Comparison of ENCODE assay signal across 20 mouse cellular contexts in the genomic region with DNA sequence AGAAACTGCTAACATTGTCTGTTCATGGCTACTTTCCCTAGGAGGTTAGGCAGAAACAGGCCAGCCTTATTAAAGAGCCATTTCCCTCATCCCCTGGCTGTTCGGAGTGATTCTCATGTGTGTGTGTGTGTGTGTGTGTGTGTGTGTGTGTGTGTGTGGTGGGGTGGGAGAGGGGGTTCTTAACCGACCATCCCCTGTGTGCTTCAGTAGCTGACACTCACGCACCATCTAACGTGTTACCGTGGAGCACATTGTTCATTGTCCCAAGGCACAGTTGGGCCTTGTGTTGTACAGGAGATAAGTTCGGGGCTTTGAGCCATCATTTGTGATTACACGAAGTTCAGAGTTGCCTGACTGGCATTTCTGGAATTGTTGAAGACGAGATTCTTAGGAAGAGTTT.
DNase-seq lines count a peak whose midpoint lies in the region; ATAC-seq and TF ChIP-seq lines count a peak whose summit lies in the region.
"Had no signal": no experiment of that assay in that cellular context is flagged by ENCODE, and none has a peak within 500 bp of the region (broad histone marks: within the 10 kb centered on the region; RNA-seq: fewer than 3 reads in every experiment).

No protein-coding gene starts in this region.

- H3K27ac ChIP-seq in heart, adult 2 months = no peak overlapping the region
- H3K27ac ChIP-seq in neural tube, embryonic 15.5 days (replicated peaks) = no peak overlapping the region
- no peak overlapping the region for H3K27ac ChIP-seq in midbrain, embryonic 16.5 days (ENCODE audit: low read length)
- no peak overlapping the region for H3K27ac ChIP-seq in liver, postnatal 0 days (ENCODE audit: low read depth)
- H3K27ac ChIP-seq: forebrain, embryonic 15.5 days; macrophage had no signal

- TF ChIP-seq POLR2A in heart, adult 2 months (IDR thresholded peaks at IDR 0.05; ENCODE audit: insufficient read depth, low read depth, low read length) = no peak

- WGBS in heart, adult 2 months = 49% methylated on average over 8 of the region's 8 CpGs
- 27% methylated on average over 8 of the region's 8 CpGs for WGBS in neural tube, embryonic 15.5 days
- 22% methylated on average over 8 of the region's 8 CpGs for WGBS in midbrain, embryonic 16.5 days
- WGBS in liver, postnatal 0 days (ENCODE audit: insufficient replicate concordance) = 70% methylated on average over 8 of the region's 8 CpGs

- no peak for TF ChIP-seq EP300 in heart, adult 2 months (IDR thresholded peaks at IDR 0.05; ENCODE audit: insufficient read depth, low read depth, low read length)
- no peak for TF ChIP-seq EP300 in liver, postnatal 0 days (IDR thresholded peaks at IDR 0.05; ENCODE audit: low read depth)

- no peaks in the 10 kb centered on the region for H3K36me3 ChIP-seq in heart, adult 2 months (ENCODE audit: control insufficient read depth, insufficient read depth, low read length)
- no peaks in the 10 kb centered on the region for H3K36me3 ChIP-seq in neural tube, embryonic 15.5 days
- no peaks in the 10 kb centered on the region for H3K36me3 ChIP-seq in midbrain, embryonic 16.5 days (ENCODE audit: control insufficient read depth, insufficient read depth, low read length)
- H3K36me3 ChIP-seq in liver, postnatal 0 days (replicated peaks; ENCODE audit: insufficient read depth, low read length) = no peaks in the 10 kb centered on the region
- H3K36me3 ChIP-seq: forebrain, embryonic 15.5 days had no signal

- H3K4me1 ChIP-seq in heart, adult 2 months (ENCODE audit: control insufficient read depth, insufficient read depth, low read length) = no peaks in the 10 kb centered on the region
- H3K4me1 ChIP-seq in neural tube, embryonic 15.5 days = peaks cover 10% of the 10 kb centered on the region; the same call in 1 of the 2 replicates
- H3K4me1 ChIP-seq in midbrain, embryonic 16.5 days (ENCODE audit: control insufficient read depth, insufficient read depth, low read length) = peaks cover 8% of the 10 kb centered on the region; the same call in 1 of the 2 replicates
- no peaks in the 10 kb centered on the region for H3K4me1 ChIP-seq in liver, postnatal 0 days (ENCODE audit: insufficient read depth)

- H3K9ac ChIP-seq in heart, adult 2 months (ENCODE audit: low read depth, low read length) = no peak overlapping the region
- H3K9ac ChIP-seq in neural tube, embryonic 15.5 days (replicated peaks) = no peak overlapping the region
- H3K9ac ChIP-seq in midbrain, embryonic 16.5 days (ENCODE audit: low read depth, low read length) = no peak overlapping the region
- H3K9ac ChIP-seq in liver, postnatal 0 days (replicated peaks) = no peak overlapping the region
- H3K9ac ChIP-seq: forebrain, embryonic 15.5 days had no signal

- no peaks in the 10 kb centered on the region for H3K27me3 ChIP-seq in heart, adult 2 months (ENCODE audit: control insufficient read depth, insufficient read depth, low read length)
- H3K27me3 ChIP-seq in neural tube, embryonic 15.5 days (replicated peaks) = no peaks in the 10 kb centered on the region
- no peaks in the 10 kb centered on the region for H3K27me3 ChIP-seq in midbrain, embryonic 16.5 days (ENCODE audit: control insufficient read depth, insufficient read depth, low read depth, low read length)
- H3K27me3 ChIP-seq in liver, postnatal 0 days (ENCODE audit: insufficient read depth, low read length) = no peaks in the 10 kb centered on the region
- H3K27me3 ChIP-seq: forebrain, embryonic 15.5 days; Patski had no signal

- no peak for ATAC-seq in neural tube, embryonic 15.5 days (ENCODE audit: low FRiP score)
- ATAC-seq in midbrain, embryonic 16.5 days = peak; percentile 45; the same call in 1 of the 2 replicates
- ATAC-seq in liver, postnatal 0 days = no peak
- ATAC-seq: forebrain, embryonic 15.5 days; inflammation-experienced regulatory T-cells, adult 6 months; Patski had no signal

- intact Hi-C loops in heart, adult 2 months (cut with DNase I) = no loop called here

- no peak overlapping the region for H3K4me2 ChIP-seq in neural tube, embryonic 15.5 days
- H3K4me2 ChIP-seq in midbrain, embryonic 16.5 days (ENCODE audit: low read length) = no peak overlapping the region
- no peak overlapping the region for H3K4me2 ChIP-seq in liver, postnatal 0 days (ENCODE audit: low read depth, low read length)
- H3K4me2 ChIP-seq: forebrain, embryonic 15.5 days; heart, embryonic 11.5 days had no signal

- DNase-seq in heart, adult 11 months = peak; percentile 42
- DNase-seq in heart, adult 2 months = no peak
- DNase-seq in neural tube, embryonic 10.5 days (ENCODE audit: extremely low spot score, low spot score) = peak; percentile 25
- peak; percentile 31 for DNase-seq in embryo, embryonic 9.5 days (ENCODE audit: extremely low spot score)
- no peak for DNase-seq in liver, postnatal 0 days
- no peak for DNase-seq in layer of hippocampus, postnatal 10 days (ENCODE audit: low spot score in 2 of 2)
- DNase-seq: adrenal gland, postnatal 25 days; B cell, adult 2 months; cerebellum, adult 18-20 months; cerebellum, postnatal 36 days; gastrocnemius, postnatal 10 days; layer of hippocampus, postnatal 36 days; thymus, postnatal 14 days had no signal

- no peaks in the 10 kb centered on the region for H3K9me3 ChIP-seq in neural tube, embryonic 15.5 days (replicated peaks)
- H3K9me3 ChIP-seq in midbrain, embryonic 16.5 days (replicated peaks; ENCODE audit: control insufficient read depth, low read length, poor library complexity, severe bottlenecking) = no peaks in the 10 kb centered on the region
- H3K9me3 ChIP-seq in liver, postnatal 0 days (ENCODE audit: low read length) = no peaks in the 10 kb centered on the region
- H3K9me3 ChIP-seq: forebrain, embryonic 15.5 days had no signal

- H3K4me3 ChIP-seq in heart, adult 2 months = no peak overlapping the region
- H3K4me3 ChIP-seq in neural tube, embryonic 15.5 days (replicated peaks) = no peak overlapping the region
- H3K4me3 ChIP-seq in midbrain, embryonic 16.5 days (ENCODE audit: low read depth, low read length) = no peak overlapping the region
- H3K4me3 ChIP-seq in liver, postnatal 0 days (ENCODE audit: low read depth, low read length) = no peak overlapping the region
- H3K4me3 ChIP-seq: forebrain, embryonic 15.5 days had no signal

- no peak for TF ChIP-seq CTCF in heart, adult 2 months (IDR thresholded peaks at IDR 0.05)
- no peak for TF ChIP-seq CTCF in liver, postnatal 0 days (IDR thresholded peaks at IDR 0.05; ENCODE audit: low read depth)

- H3K79me2 ChIP-seq in heart, adult 2 months (replicated peaks; ENCODE audit: control insufficient read depth, insufficient read depth, low read length) = no peaks in the 10 kb centered on the region

Comparison
In these comparisons a context has a peak if more than half of its experiments do, and no peak if none do; other contexts are left out.
1. DNase-seq: peak in heart, adult 11 months (single experiment), neural tube, embryonic 10.5 days (single experiment) and embryo, embryonic 9.5 days (single experiment); none in heart, adult 2 months (0 of 2), liver, postnatal 0 days (single experiment) and layer of hippocampus, postnatal 10 days (0 of 2).